Mouse (Mus musculus) heart, adult 2 months (tissue): Measurements from ENCODE around the gene Sorcs2.

Source experiments
- CTCF ChIP-seq: fragments of 200-600 bp; IDR thresholded peaks from 2 replicates; pipeline ENCODE4 v1.8.1; 2022; ENCODE audit warnings: antibody characterized with exemption, mild to moderate bottlenecking, moderate library complexity
- EP300 ChIP-seq: fragments of 200-500 bp; IDR thresholded peaks from 2 replicates; pipeline ENCODE4 v1.6.1; 2011; ENCODE audit warnings: low read depth, low read length, control low read depth; ENCODE audit not compliant: insufficient read depth
- POLR2A ChIP-seq: fragments of 200-500 bp; IDR thresholded peaks from 2 replicates; pipeline ENCODE4 v1.6.1; 2011; ENCODE audit warnings: mild to moderate bottlenecking, low read depth, low read length, control low read depth; ENCODE audit not compliant: insufficient read depth

- no peak for TF ChIP-seq POLR2A
- TF ChIP-seq CTCF = no peak
- TF ChIP-seq EP300 = no peak
These were observed 279.9 kb downstream of the Sorcs2 start for GRCm38 (mm10) chr5:36118061-36118460.
